Mouse (Mus musculus) kidney, embryonic 15.5 days (tissue): ENCODE data around the gene Pip5k1b. TPM values are rescaled to one million over a fixed set of nuclear protein-coding genes. Genes with fewer than 3 reads are reported as not detected.
A peak's percentile ranks its signal among the peaks of the same experiment; 100 is the strongest.

Experiments used
- ATAC-seq: fragments of 200-750 bp; cut with Nextera tagmentation; replicated peaks from 2 replicates; pipeline ENCODE4 v1.8.0; 2017; ENCODE audit warnings: moderate TSS enrichment; ENCODE audit not compliant: low FRiP score
- H3K27ac ChIP-seq: fragments of 300-500 bp; sonication (generic); 2 replicates; pipeline ENCODE4 v1.5.1; 2015; ENCODE audit warnings: mild to moderate bottlenecking, inconsistent platforms
- H3K27me3 ChIP-seq: fragments of 300-500 bp; sonication (generic); 2 replicates; pipeline ENCODE4 v1.6.1; 2015; ENCODE audit warnings: inconsistent platforms
- H3K36me3 ChIP-seq: fragments of 300-500 bp; sonication (generic); 2 replicates; pipeline ENCODE4 v1.6.1; 2015; ENCODE audit warnings: inconsistent platforms
- H3K4me1 ChIP-seq: fragments of 300-500 bp; sonication (generic); 2 replicates; pipeline ENCODE4 v1.6.1; 2015; ENCODE audit warnings: inconsistent platforms
- H3K4me2 ChIP-seq: fragments of 300-500 bp; sonication (generic); 2 replicates; pipeline ENCODE4 v1.6.1; 2015; ENCODE audit warnings: moderate library complexity, mild to moderate bottlenecking, inconsistent platforms
- H3K4me3 ChIP-seq: fragments of 300-500 bp; sonication (generic); replicated peaks from 2 replicates; pipeline ENCODE4 v1.5.1; 2015; ENCODE audit warnings: mild to moderate bottlenecking, inconsistent platforms
- H3K9ac ChIP-seq: fragments of 300-500 bp; sonication (generic); 2 replicates; pipeline ENCODE4 v1.6.1; 2015; ENCODE audit warnings: mild to moderate bottlenecking, inconsistent platforms
- H3K9me3 ChIP-seq: fragments of 300-500 bp; sonication (generic); replicated peaks from 2 replicates; pipeline ENCODE4 v1.6.1; 2016; ENCODE audit warnings: inconsistent platforms
- WGBS: fragments of 180-500 bp; shearing (Covaris S2); methylation state at CpG from one replicate; pipeline ENCODE4 v1.1.7; 2015; ENCODE audit warnings: mixed read lengths; 5-methylcytosine and 5-hydroxymethylcytosine counted together
- polyA plus RNA-seq: library from polyadenylated mRNA; unstranded; fragments of >200 nt; fragmentation: Nextera tagmentation; extraction: Ambion mirVana; gene quantifications from 2 replicates; pipeline ENCODE4 v1.2.1, GENCODE M21; 2015

The Pip5k1b gene
- polyA plus RNA-seq, 1 experiment from 2014 or later, result 2.9 TPM

GRCm38 (mm10) chr19:24316060-24316725 is 239.5 kb downstream of the Pip5k1b start:
- no peak overlapping the region for H3K4me3 ChIP-seq

DNA sequence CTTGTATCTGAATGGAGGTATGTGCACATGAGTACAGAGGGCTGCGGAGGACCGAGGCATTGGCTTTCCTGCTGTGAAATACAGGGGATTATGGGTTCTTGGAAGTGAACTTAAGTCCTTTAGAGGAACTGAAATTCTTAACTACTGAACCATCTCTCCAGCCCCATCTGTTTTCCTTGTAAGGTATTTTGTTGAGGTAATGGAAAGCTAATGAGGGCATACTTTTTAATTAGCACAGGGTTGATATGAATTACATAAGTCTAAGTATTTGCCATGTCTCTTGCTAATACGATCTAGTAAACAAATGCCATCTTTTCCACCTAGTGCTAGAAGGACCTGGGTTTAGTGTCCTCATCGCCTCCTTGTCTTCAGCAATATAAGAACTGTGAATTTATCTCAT is 240.4 kb downstream of the Pip5k1b start:
- Histone ChIP-seq H3K27ac (no peak overlapping the region), H3K36me3 (no peaks in the 10 kb centered on the region), H3K4me2 (no peak overlapping the region), H3K4me3 (no peak overlapping the region), H3K4me1 (peaks cover 13% of the 10 kb centered on the region), H3K27me3 (no peaks in the 10 kb centered on the region), H3K9me3 (no peaks in the 10 kb centered on the region), H3K9ac (no peak overlapping the region)
- WGBS, result 93% methylated on average over 4 of the region's 4 CpGs
- ATAC-seq, result no peak

More at GRCm38 (mm10) chr19:24316060-24316725, 239.5 kb downstream of the Pip5k1b start:
- H3K27me3 ChIP-seq, result no peaks in the 10 kb centered on the region
- no peak overlapping the region for H3K9ac ChIP-seq
- H3K9me3 ChIP-seq, result no peaks in the 10 kb centered on the region
- no peak overlapping the region for H3K4me2 ChIP-seq
- no peak overlapping the region for H3K27ac ChIP-seq
- H3K4me1 ChIP-seq, result peaks cover 13% of the 10 kb centered on the region
- ATAC-seq, result no peak
- 66% methylated on average over 9 of the region's 9 CpGs for WGBS
- H3K36me3 ChIP-seq, result no peaks in the 10 kb centered on the region

DNA sequence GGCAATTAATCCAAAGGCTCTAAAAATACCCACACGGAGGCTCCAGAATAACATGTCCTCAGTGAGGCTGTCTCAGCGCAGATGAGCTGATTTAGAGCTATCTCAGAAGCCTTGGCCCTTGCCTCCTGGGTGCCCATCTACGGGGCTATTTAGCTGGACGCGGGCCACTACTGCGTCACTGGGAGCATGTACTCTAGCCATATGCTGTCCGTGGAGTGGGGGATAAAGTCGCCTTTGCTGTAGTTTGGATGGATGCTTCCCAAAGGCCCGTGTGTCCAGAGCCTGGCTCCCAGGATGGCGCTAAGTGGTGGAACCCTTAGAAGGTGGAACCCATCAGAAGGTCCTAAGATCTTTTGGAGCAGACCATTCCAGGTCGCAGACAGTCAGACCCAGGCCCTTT is 241.0 kb downstream of the Pip5k1b start:
- Histone ChIP-seq H3K4me2 (no peak overlapping the region), H3K4me3 (no peak overlapping the region), H3K27ac (no peak overlapping the region), H3K4me1 (peaks cover 13% of the 10 kb centered on the region), H3K9me3 (no peaks in the 10 kb centered on the region), H3K27me3 (no peaks in the 10 kb centered on the region), H3K9ac (no peak overlapping the region), H3K36me3 (no peaks in the 10 kb centered on the region)
- ATAC-seq, result no peak
- 91% methylated on average over 11 of the region's 11 CpGs for WGBS

DNA sequence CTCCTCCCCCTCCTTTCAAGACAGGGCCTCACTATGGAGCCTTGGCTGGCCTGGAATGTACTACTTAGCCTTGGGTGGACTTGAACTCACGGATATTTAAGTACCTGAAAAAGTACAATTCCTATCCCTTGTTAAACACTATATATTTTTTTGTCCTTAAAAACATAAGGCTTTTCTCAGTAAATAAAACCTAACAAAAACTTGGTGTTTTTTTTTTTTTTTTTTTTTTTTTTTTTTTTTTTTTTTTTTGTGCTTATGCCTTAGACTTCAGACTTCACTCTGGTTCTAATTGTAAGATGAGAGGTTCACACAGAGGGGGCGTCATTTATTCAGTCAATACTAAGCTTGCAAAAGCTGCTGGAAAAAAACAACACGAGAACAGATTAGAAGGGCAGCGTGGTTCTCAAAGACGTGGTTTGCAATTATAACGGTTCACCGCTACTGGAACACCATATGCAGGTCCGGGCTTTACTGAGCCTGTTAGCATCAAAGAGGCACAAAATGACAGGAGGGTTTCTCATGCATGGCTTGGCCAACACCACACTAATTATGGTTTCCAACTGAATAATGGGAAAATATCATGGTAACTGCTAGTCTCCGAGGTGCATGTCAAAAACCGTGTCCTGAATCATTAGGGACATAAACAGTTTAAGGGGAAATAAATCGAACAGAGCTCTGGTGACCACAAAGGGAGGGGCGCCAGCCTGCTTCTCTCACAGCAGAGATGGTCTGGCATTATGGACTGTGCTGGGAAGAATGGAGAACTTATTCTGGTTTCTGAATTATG is 242.9 kb downstream of the Pip5k1b start:
- ATAC-seq, result no peak
- H3K27me3 ChIP-seq, result no peaks in the 10 kb centered on the region

GRCm38 (mm10) chr19:24312046-24312445 is 243.6 kb downstream of the Pip5k1b start:
- Histone ChIP-seq H3K4me3 (no peak overlapping the region), H3K4me1 (peaks cover 22% of the 10 kb centered on the region), H3K36me3 (no peaks in the 10 kb centered on the region), H3K9ac (no peak overlapping the region), H3K4me2 (no peak overlapping the region), H3K9me3 (no peaks in the 10 kb centered on the region), H3K27ac (no peak overlapping the region), H3K27me3 (no peaks in the 10 kb centered on the region)
- 84% methylated on average over 5 of the region's 5 CpGs for WGBS
- no peak for ATAC-seq

More for the DNA sequence above, 242.9 kb downstream of the Pip5k1b start:
- Histone ChIP-seq H3K4me2 (no peak overlapping the region), H3K4me3 (no peak overlapping the region), H3K36me3 (no peaks in the 10 kb centered on the region), H3K9me3 (no peaks in the 10 kb centered on the region), H3K9ac (no peak overlapping the region), H3K27ac (no peak overlapping the region), H3K4me1 (peaks cover 21% of the 10 kb centered on the region)
- WGBS, result 48% methylated on average over 12 of the region's 12 CpGs

DNA sequence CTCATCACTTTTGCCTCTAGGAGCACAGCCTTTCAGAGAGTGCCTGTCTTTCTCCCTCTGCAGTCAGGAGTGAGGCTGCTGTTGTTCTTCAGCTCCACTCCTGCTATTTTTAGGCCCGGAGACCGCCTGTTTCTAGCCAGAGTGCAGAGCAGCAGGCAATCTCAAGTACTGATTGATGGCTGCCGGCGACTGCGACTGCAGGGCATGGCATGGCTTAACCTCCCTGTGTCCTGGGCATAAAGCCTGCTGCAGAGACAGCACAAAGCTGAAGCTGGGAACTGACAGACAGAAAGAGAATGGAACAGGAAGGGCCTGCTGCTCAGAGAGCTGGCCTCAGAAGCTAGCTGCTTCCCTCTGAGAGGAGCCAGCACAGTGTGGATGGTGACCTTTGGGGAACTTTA is 247.4 kb downstream of the Pip5k1b start:
- 5% methylated on average over 5 of the region's 5 CpGs for WGBS
- Histone ChIP-seq H3K4me2 (no peak overlapping the region), H3K9me3 (no peaks in the 10 kb centered on the region), H3K4me3 (no peak overlapping the region), H3K27me3 (no peaks in the 10 kb centered on the region), H3K27ac (peak overlapping the region; percentile 65), H3K4me1 (peaks cover 15% of the 10 kb centered on the region), H3K36me3 (no peaks in the 10 kb centered on the region), H3K9ac (no peak overlapping the region)
- ATAC-seq, result peak; percentile 52

GRCm38 (mm10) chr19:24307271-24308221 is 248.1 kb downstream of the Pip5k1b start:
- Histone ChIP-seq H3K9ac (no peak overlapping the region), H3K4me3 (no peak overlapping the region), H3K9me3 (no peaks in the 10 kb centered on the region), H3K4me2 (no peak overlapping the region), H3K27me3 (no peaks in the 10 kb centered on the region), H3K27ac (peak overlapping the region; percentile 65), H3K36me3 (no peaks in the 10 kb centered on the region), H3K4me1 (peaks cover 16% of the 10 kb centered on the region)
- WGBS, result 49% methylated on average over 13 of the region's 13 CpGs
- ATAC-seq, result peak; percentile 9; the same call in 1 of the 2 replicates

DNA sequence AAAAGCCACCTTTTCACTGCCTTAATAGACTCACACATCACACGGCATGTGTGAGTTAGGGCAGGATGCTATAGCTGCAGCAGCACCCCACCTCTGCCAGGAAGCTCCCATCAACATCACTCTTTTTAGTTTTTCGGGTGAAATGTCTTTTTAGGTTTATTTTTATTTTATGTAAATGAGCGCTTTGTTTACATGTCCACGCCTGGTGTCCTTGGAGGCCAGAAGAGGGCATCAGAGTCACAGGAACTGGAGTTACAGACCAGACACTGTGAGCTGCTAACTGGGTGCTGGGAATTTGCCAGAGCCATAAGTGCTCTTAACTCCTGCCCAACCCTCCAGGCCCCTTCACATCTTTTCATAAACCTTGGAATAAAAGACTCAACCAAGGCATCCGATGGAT is 249.3 kb downstream of the Pip5k1b start:
- Histone ChIP-seq H3K9ac (no peak overlapping the region), H3K4me2 (no peak overlapping the region), H3K27me3 (no peaks in the 10 kb centered on the region), H3K36me3 (no peaks in the 10 kb centered on the region), H3K4me3 (no peak overlapping the region), H3K4me1 (peaks cover 25% of the 10 kb centered on the region), H3K27ac (no peak overlapping the region), H3K9me3 (no peaks in the 10 kb centered on the region)
- ATAC-seq, result no peak
- WGBS, result 93% methylated on average over 5 of the region's 5 CpGs

DNA sequence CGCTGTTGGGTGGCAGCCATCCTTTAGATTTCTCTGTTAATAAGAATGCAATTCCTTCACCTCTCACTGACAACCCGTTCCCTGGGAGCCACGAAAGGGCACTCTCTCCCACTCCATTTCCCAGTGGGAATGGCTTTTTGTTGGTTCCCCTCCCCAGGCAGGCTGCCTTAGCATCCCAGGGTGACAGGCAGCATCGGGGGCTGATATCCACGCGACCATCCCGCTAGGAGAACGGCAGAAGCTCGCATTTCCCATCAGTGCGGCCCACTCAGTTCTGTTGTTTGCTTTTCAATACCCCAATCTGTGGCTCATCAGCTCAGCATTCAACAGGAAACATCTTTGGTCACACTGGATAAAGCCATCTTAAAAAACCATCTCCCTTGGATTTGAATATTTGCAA is 253.5 kb downstream of the Pip5k1b start:
- H3K4me1 ChIP-seq, result peaks cover 16% of the 10 kb centered on the region
- WGBS, result 34% methylated on average over 10 of the region's 10 CpGs
- no peaks in the 10 kb centered on the region for H3K27me3 ChIP-seq
- no peak overlapping the region for H3K9ac ChIP-seq
- H3K4me2 ChIP-seq, result no peak overlapping the region
- H3K27ac ChIP-seq, result no peak overlapping the region
- H3K4me3 ChIP-seq, result no peak overlapping the region
- no peak for ATAC-seq
- H3K36me3 ChIP-seq, result no peaks in the 10 kb centered on the region
- no peaks in the 10 kb centered on the region for H3K9me3 ChIP-seq

GRCm38 (mm10) chr19:24301768-24302148 is 253.9 kb downstream of the Pip5k1b start:
- WGBS, result 20% methylated on average over 5 of the region's 5 CpGs

GRCm38 (mm10) chr19:24300994-24301767 is 254.5 kb downstream of the Pip5k1b start:
- H3K9ac ChIP-seq, result no peak overlapping the region
- H3K36me3 ChIP-seq, result no peaks in the 10 kb centered on the region
- peaks cover 16% of the 10 kb centered on the region for H3K4me1 ChIP-seq
- peak overlapping the region; percentile 57 for H3K4me2 ChIP-seq
- no peaks in the 10 kb centered on the region for H3K27me3 ChIP-seq
- peak; percentile 87 for ATAC-seq
- H3K4me3 ChIP-seq, result peak overlapping the region; percentile 41
- WGBS, result 3% methylated on average over 9 of the region's 9 CpGs
- H3K27ac ChIP-seq, result no peak overlapping the region
- no peaks in the 10 kb centered on the region for H3K9me3 ChIP-seq

More at GRCm38 (mm10) chr19:24301768-24302148, 253.9 kb downstream of the Pip5k1b start:
- Histone ChIP-seq H3K9ac (no peak overlapping the region), H3K9me3 (no peaks in the 10 kb centered on the region), H3K27me3 (no peaks in the 10 kb centered on the region), H3K4me3 (no peak overlapping the region), H3K27ac (no peak overlapping the region), H3K4me2 (peak overlapping the region; percentile 57), H3K36me3 (no peaks in the 10 kb centered on the region), H3K4me1 (peaks cover 16% of the 10 kb centered on the region)
- ATAC-seq, result no peak
